Mouse (Mus musculus): ENCODE measurements around the gene Rif1. TPM values are rescaled to one million over a fixed set of nuclear protein-coding genes. Genes with fewer than 3 reads are reported as not detected.

Gene Rif1
- total and polyA plus RNA-seq, 2 experiments from 2014 or later, result 17.1 to 17.5 TPM

GRCm38 (mm10) chr2:52043485-52043884, 29.1 kb upstream of the Rif1 start:
- ATAC-seq, result no peak
- DNase-seq (ENCODE audit: low spot score), result peak; percentile 31
- Histone ChIP-seq H3K4me3 (ENCODE audit: low read length) (no peak overlapping the region), H3K9ac (replicated peaks; ENCODE audit: low read length) (no peak overlapping the region), H3K9me3 (ENCODE audit: low read length) (no peaks in the 10 kb centered on the region), H3K4me2 (ENCODE audit: low read depth, low read length) (no peak overlapping the region), H3K27ac (no peak overlapping the region), H3K36me3 (ENCODE audit: insufficient read depth, low read length) (no peaks in the 10 kb centered on the region), H3K4me1 (ENCODE audit: insufficient read depth, low read length) (no peaks in the 10 kb centered on the region), H3K27me3 (ENCODE audit: insufficient read depth, low read length) (no peaks in the 10 kb centered on the region)
- no peak for TF ChIP-seq CTCF (IDR thresholded peaks at IDR 0.05; ENCODE audit: low read depth)
- WGBS, result 49% methylated on average over 11 of the region's 11 CpGs

- no peak overlapping the region for H3K4me2 ChIP-seq (ENCODE audit: low read depth, low read length)
- no peak for TF ChIP-seq CTCF (IDR thresholded peaks at IDR 0.05; ENCODE audit: low read depth)
- no peaks in the 10 kb centered on the region for H3K9me3 ChIP-seq (ENCODE audit: low read length)
- no peak overlapping the region for H3K9ac ChIP-seq (replicated peaks; ENCODE audit: low read length)
- H3K4me3 ChIP-seq (ENCODE audit: low read length), result no peak overlapping the region
- WGBS, result 90% methylated on average over 5 of the region's 5 CpGs
- H3K4me1 ChIP-seq (ENCODE audit: insufficient read depth, low read length), result no peaks in the 10 kb centered on the region
- no peak overlapping the region for H3K27ac ChIP-seq
- no peak for DNase-seq (ENCODE audit: low spot score)
- H3K27me3 ChIP-seq (ENCODE audit: insufficient read depth, low read length), result no peaks in the 10 kb centered on the region
- H3K36me3 ChIP-seq (ENCODE audit: insufficient read depth, low read length), result no peaks in the 10 kb centered on the region
- ATAC-seq, result no peak
These were observed 26.6 kb upstream of the Rif1 start for GRCm38 (mm10) chr2:52046032-52046431.

- Histone ChIP-seq H3K4me3 (ENCODE audit: low read length) (no peak overlapping the region), H3K27me3 (ENCODE audit: insufficient read depth, low read length) (no peaks in the 10 kb centered on the region), H3K9me3 (ENCODE audit: low read length) (no peaks in the 10 kb centered on the region), H3K4me1 (ENCODE audit: insufficient read depth, low read length) (no peaks in the 10 kb centered on the region), H3K27ac (no peak overlapping the region), H3K4me2 (ENCODE audit: low read depth, low read length) (no peak overlapping the region), H3K9ac (replicated peaks; ENCODE audit: low read length) (no peak overlapping the region), H3K36me3 (ENCODE audit: insufficient read depth, low read length) (no peaks in the 10 kb centered on the region)
- DNase-seq (ENCODE audit: low spot score) (no peak), ATAC-seq (no peak)
- no peak for TF ChIP-seq CTCF (IDR thresholded peaks at IDR 0.05; ENCODE audit: low read depth)
- 95% methylated on average over 11 of the region's 11 CpGs for WGBS
These were observed 21.8 kb upstream of the Rif1 start for GRCm38 (mm10) chr2:52050823-52051222.

GRCm38 (mm10) chr2:52052335-52052734, 20.3 kb upstream of the Rif1 start:
- 66% methylated on average over 4 of the region's 4 CpGs for WGBS
- no peaks in the 10 kb centered on the region for H3K9me3 ChIP-seq (ENCODE audit: low read length)
- no peak for ATAC-seq
- H3K27me3 ChIP-seq (ENCODE audit: insufficient read depth, low read length), result no peaks in the 10 kb centered on the region
- no peak overlapping the region for H3K9ac ChIP-seq (replicated peaks; ENCODE audit: low read length)
- no peaks in the 10 kb centered on the region for H3K4me1 ChIP-seq (ENCODE audit: insufficient read depth, low read length)
- no peak overlapping the region for H3K4me2 ChIP-seq (ENCODE audit: low read depth, low read length)
- no peak overlapping the region for H3K27ac ChIP-seq
- H3K4me3 ChIP-seq (ENCODE audit: low read length), result no peak overlapping the region
- DNase-seq (ENCODE audit: low spot score), result no peak
- no peaks in the 10 kb centered on the region for H3K36me3 ChIP-seq (ENCODE audit: insufficient read depth, low read length)
- no peak for TF ChIP-seq CTCF (IDR thresholded peaks at IDR 0.05; ENCODE audit: low read depth)

GRCm38 (mm10) chr2:52053502-52053901, 19.1 kb upstream of the Rif1 start:
- Histone ChIP-seq H3K9me3 (ENCODE audit: low read length) (no peaks in the 10 kb centered on the region), H3K4me3 (ENCODE audit: low read length) (no peak overlapping the region), H3K27me3 (ENCODE audit: insufficient read depth, low read length) (no peaks in the 10 kb centered on the region), H3K27ac (no peak overlapping the region), H3K4me1 (ENCODE audit: insufficient read depth, low read length) (no peaks in the 10 kb centered on the region), H3K36me3 (ENCODE audit: insufficient read depth, low read length) (no peaks in the 10 kb centered on the region), H3K4me2 (ENCODE audit: low read depth, low read length) (no peak overlapping the region), H3K9ac (replicated peaks; ENCODE audit: low read length) (no peak overlapping the region)
- DNase-seq (ENCODE audit: low spot score) (no peak), ATAC-seq (no peak)
- TF ChIP-seq CTCF (IDR thresholded peaks at IDR 0.05; ENCODE audit: low read depth), result no peak
- WGBS, result 60% methylated on average over 5 of the region's 5 CpGs

- Histone ChIP-seq H3K4me3 (ENCODE audit: low read length) (no peak overlapping the region), H3K9me3 (ENCODE audit: low read length) (no peaks in the 10 kb centered on the region), H3K4me1 (ENCODE audit: insufficient read depth, low read length) (no peaks in the 10 kb centered on the region), H3K36me3 (ENCODE audit: insufficient read depth, low read length) (no peaks in the 10 kb centered on the region), H3K9ac (replicated peaks; ENCODE audit: low read length) (no peak overlapping the region), H3K27me3 (ENCODE audit: insufficient read depth, low read length) (no peaks in the 10 kb centered on the region), H3K27ac (no peak overlapping the region), H3K4me2 (ENCODE audit: low read depth, low read length) (no peak overlapping the region)
- no peak for ATAC-seq
- 28% methylated on average over 4 of the region's 4 CpGs for WGBS
- no peak for DNase-seq (ENCODE audit: low spot score)
- TF ChIP-seq CTCF (IDR thresholded peaks at IDR 0.05; ENCODE audit: low read depth), result no peak
These were observed 17.0 kb upstream of the Rif1 start for GRCm38 (mm10) chr2:52055616-52056015.

DNA sequence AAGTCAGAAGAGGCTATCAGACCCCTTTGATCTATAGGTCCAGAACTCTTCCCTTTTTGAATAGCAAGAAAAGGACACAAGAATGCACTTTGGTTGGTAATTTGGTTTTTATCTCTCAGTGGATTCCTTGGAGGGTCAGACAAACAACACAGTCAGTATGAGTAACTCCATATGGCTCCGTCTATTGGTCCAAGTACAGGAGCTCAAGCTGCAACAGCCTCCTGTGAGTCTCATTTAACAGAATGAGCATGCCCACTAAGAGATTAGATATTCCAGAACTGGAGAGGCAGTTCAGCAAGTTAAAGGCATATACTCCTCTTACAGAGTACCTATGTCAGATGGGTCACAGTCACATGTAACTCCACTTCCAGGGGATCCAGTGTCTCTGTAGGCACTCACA, 15.5 kb upstream of the Rif1 start:
- no peaks in the 10 kb centered on the region for H3K27me3 ChIP-seq (ENCODE audit: insufficient read depth, low read length)
- no peak overlapping the region for H3K4me2 ChIP-seq (ENCODE audit: low read depth, low read length)
- ATAC-seq (no peak), DNase-seq (ENCODE audit: low spot score) (no peak)
- H3K9ac ChIP-seq (replicated peaks; ENCODE audit: low read length), result no peak overlapping the region
- no peaks in the 10 kb centered on the region for H3K9me3 ChIP-seq (ENCODE audit: low read length)
- no peak for TF ChIP-seq CTCF (IDR thresholded peaks at IDR 0.05; ENCODE audit: low read depth)
- H3K36me3 ChIP-seq (ENCODE audit: insufficient read depth, low read length), result no peaks in the 10 kb centered on the region
- no peaks in the 10 kb centered on the region for H3K4me1 ChIP-seq (ENCODE audit: insufficient read depth, low read length)
- WGBS, result 86% methylated on average over 1 of the region's 1 CpGs
- no peak overlapping the region for H3K4me3 ChIP-seq (ENCODE audit: low read length)
- H3K27ac ChIP-seq, result no peak overlapping the region

All from hindbrain, postnatal 0 days (tissue).